Mouse (Mus musculus): ENCODE data around the gene Nr1h4. TPM values are rescaled to one million over a fixed set of nuclear protein-coding genes. Genes with fewer than 3 reads are reported as not detected.

Gene Nr1h4
- polyA plus RNA-seq, 1 experiment from 2014 or later = 12.4 TPM

DNA sequence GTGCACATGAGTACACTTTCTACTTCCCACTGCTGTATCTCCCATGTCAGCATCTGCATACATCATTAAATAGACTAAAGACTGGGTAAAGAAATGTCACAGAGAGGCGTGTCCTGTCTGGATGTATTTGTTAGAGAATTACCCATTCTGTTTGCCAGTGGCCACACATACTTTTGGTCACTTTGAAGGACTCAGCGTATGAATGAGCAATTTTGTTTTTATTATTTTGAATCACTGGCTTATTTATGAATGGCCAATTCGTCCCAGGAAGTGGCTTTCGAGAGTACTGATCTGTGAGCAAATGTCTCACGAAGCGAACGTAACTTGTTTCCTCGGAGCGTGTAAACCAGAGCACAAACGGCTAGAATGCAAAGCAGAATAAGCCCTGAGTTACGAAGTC lies 72.4 kb downstream of the Nr1h4 start:
- Histone ChIP-seq H3K4me2 (ENCODE audit: low read length) (no peak overlapping the region), H3K4me1 (replicated peaks; ENCODE audit: insufficient read depth, low read length) (no peaks in the 10 kb centered on the region), H3K27ac (no peak overlapping the region), H3K27me3 (ENCODE audit: insufficient read depth, low read length) (no peaks in the 10 kb centered on the region), H3K9ac (ENCODE audit: low read depth, low read length) (no peak overlapping the region), H3K4me3 (replicated peaks; ENCODE audit: low read depth, low read length) (no peak overlapping the region), H3K36me3 (ENCODE audit: insufficient read depth, low read length) (no peaks in the 10 kb centered on the region), H3K9me3 (replicated peaks; ENCODE audit: low read length) (no peaks in the 10 kb centered on the region)
- DNase-seq (ENCODE audit: low spot score) (no peak), ATAC-seq (replicated peaks; ENCODE audit: low FRiP score, low read depth) (no peak)
- no peak for TF ChIP-seq CTCF (IDR thresholded peaks at IDR 0.05; ENCODE audit: low read depth)
- WGBS = 87% methylated on average over 11 of the region's 11 CpGs

DNA sequence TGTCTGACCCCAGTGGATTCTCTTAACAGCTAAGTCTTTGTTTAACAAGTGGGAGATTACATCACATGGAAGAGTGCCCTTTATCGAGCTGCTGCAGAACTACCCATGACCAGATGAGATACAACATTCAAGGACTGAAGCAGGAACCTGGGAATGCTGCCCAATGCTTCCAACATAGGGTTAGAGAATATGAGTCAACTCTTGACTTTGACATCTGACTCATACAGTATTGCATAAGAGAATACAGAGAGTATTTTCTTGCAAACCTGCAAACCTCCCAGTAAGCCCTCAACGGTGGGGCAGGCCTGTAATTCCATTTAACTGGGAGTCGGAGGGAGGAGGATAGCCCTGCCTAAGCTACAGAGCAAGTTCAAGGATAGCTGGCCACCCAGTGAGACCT lies 74.6 kb downstream of the Nr1h4 start:
- Histone ChIP-seq H3K9ac (ENCODE audit: low read depth, low read length) (no peak overlapping the region), H3K9me3 (replicated peaks; ENCODE audit: low read length) (no peaks in the 10 kb centered on the region), H3K4me3 (replicated peaks; ENCODE audit: low read depth, low read length) (no peak overlapping the region), H3K4me2 (ENCODE audit: low read length) (no peak overlapping the region), H3K27ac (no peak overlapping the region), H3K27me3 (ENCODE audit: insufficient read depth, low read length) (no peaks in the 10 kb centered on the region), H3K36me3 (ENCODE audit: insufficient read depth, low read length) (no peaks in the 10 kb centered on the region), H3K4me1 (replicated peaks; ENCODE audit: insufficient read depth, low read length) (no peaks in the 10 kb centered on the region; the same call in 1 of the 2 replicates)
- ATAC-seq (replicated peaks; ENCODE audit: low FRiP score, low read depth) = no peak
- WGBS = 75% methylated on average over 3 of the region's 3 CpGs
- DNase-seq (ENCODE audit: low spot score) = no peak
- no peak for TF ChIP-seq CTCF (IDR thresholded peaks at IDR 0.05; ENCODE audit: low read depth)

DNA sequence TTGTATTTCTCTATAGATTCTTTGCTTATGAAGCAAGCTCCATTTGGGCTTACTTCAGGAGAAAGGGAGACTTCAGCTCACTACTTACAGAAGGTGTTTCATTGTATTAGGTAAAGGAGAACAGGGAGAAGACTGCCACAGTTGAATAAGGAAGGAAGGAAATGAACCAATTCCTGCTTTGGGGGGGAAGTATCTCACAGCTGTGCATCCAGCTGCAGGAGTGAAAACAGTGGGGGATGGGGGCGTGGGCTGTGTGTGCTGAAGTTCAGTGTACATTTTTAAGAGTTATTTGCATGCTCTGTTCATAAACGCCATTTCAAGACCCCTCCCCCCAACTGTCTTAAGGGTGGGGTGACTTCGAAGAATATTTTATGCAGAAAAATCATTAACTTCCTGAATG lies 79.6 kb downstream of the Nr1h4 start:
- ATAC-seq (replicated peaks; ENCODE audit: low FRiP score, low read depth) (no peak), DNase-seq (ENCODE audit: low spot score) (peak; percentile 12)
- H3K9me3 ChIP-seq (replicated peaks; ENCODE audit: low read length) = no peaks in the 10 kb centered on the region
- H3K9ac ChIP-seq (ENCODE audit: low read depth, low read length) = no peak overlapping the region
- no peaks in the 10 kb centered on the region; the same call in 1 of the 2 replicates for H3K4me1 ChIP-seq (replicated peaks; ENCODE audit: insufficient read depth, low read length)
- no peak overlapping the region for H3K4me2 ChIP-seq (ENCODE audit: low read length)
- no peak overlapping the region for H3K27ac ChIP-seq
- no peaks in the 10 kb centered on the region for H3K36me3 ChIP-seq (ENCODE audit: insufficient read depth, low read length)
- no peak for TF ChIP-seq CTCF (IDR thresholded peaks at IDR 0.05; ENCODE audit: low read depth)
- no peaks in the 10 kb centered on the region for H3K27me3 ChIP-seq (ENCODE audit: insufficient read depth, low read length)
- 81% methylated on average over 3 of the region's 3 CpGs for WGBS
- no peak overlapping the region for H3K4me3 ChIP-seq (replicated peaks; ENCODE audit: low read depth, low read length)

DNA sequence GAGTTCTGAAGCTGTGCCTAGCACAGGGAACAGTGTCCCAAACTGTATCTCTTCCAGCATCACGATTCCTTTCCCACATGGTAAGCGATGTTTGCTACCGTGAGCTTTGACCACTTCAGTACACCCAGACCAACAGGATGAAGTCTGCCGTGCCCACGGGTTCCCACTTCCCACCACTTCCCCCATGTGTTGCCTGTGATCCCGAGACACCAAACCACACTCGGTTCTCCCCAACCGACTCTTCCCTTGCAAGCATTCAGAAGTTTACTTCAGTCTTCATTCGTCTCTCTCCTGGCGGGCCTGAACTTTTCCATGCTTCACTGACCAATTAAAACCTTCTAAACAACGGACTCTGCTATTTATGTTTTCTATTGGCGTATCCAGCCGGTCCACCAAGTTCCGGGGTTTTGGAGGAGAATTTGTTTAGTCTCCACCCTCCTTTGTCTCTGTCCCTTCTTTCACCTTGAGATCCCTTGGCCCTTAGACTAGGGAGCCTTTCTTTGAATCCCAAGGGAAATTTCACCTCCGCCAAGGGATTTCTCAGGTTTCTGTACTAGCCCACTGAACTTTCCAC lies 80.2 kb downstream of the Nr1h4 start:
- Histone ChIP-seq H3K36me3 (ENCODE audit: insufficient read depth, low read length) (no peaks in the 10 kb centered on the region), H3K4me1 (replicated peaks; ENCODE audit: insufficient read depth, low read length) (no peaks in the 10 kb centered on the region; the same call in 1 of the 2 replicates), H3K9me3 (replicated peaks; ENCODE audit: low read length) (no peaks in the 10 kb centered on the region), H3K4me2 (ENCODE audit: low read length) (no peak overlapping the region), H3K27me3 (ENCODE audit: insufficient read depth, low read length) (no peaks in the 10 kb centered on the region), H3K4me3 (replicated peaks; ENCODE audit: low read depth, low read length) (no peak overlapping the region), H3K9ac (ENCODE audit: low read depth, low read length) (no peak overlapping the region), H3K27ac (no peak overlapping the region)
- no peak for DNase-seq (ENCODE audit: low spot score)
- ATAC-seq (replicated peaks; ENCODE audit: low FRiP score, low read depth) = no peak
- TF ChIP-seq CTCF (IDR thresholded peaks at IDR 0.05; ENCODE audit: low read depth) = no peak
- 85% methylated on average over 15 of the region's 15 CpGs for WGBS

DNA sequence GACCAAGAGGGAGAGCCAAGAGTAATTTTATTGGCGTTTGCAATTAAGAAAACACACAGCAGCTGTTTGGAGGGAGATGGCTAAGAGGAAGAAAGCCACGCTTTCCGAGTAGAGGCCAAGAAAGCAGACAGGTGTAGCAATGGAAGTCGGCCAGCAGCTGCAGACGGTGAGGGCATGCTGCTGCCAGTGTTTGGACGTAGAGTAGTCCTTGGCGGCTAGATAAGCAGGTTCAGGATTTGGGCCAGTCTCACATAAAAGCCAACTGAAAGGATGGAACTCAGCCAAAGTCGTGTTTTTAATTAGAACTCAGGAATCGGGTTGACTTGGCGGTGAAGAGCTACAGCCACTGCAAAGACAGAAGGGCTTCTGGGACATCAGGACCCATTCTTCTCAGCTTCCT lies 83.0 kb downstream of the Nr1h4 start:
- H3K4me2 ChIP-seq (ENCODE audit: low read length) = no peak overlapping the region
- TF ChIP-seq CTCF (IDR thresholded peaks at IDR 0.05; ENCODE audit: low read depth) = no peak
- H3K36me3 ChIP-seq (ENCODE audit: insufficient read depth, low read length) = no peaks in the 10 kb centered on the region
- DNase-seq (ENCODE audit: low spot score) = no peak
- H3K4me3 ChIP-seq (replicated peaks; ENCODE audit: low read depth, low read length) = no peak overlapping the region
- no peaks in the 10 kb centered on the region; the same call in 1 of the 2 replicates for H3K4me1 ChIP-seq (replicated peaks; ENCODE audit: insufficient read depth, low read length)
- H3K27ac ChIP-seq = no peak overlapping the region
- H3K9ac ChIP-seq (ENCODE audit: low read depth, low read length) = no peak overlapping the region
- H3K27me3 ChIP-seq (ENCODE audit: insufficient read depth, low read length) = no peaks in the 10 kb centered on the region
- no peak for ATAC-seq (replicated peaks; ENCODE audit: low FRiP score, low read depth)
- 63% methylated on average over 10 of the region's 10 CpGs for WGBS
- no peaks in the 10 kb centered on the region for H3K9me3 ChIP-seq (replicated peaks; ENCODE audit: low read length)

DNA sequence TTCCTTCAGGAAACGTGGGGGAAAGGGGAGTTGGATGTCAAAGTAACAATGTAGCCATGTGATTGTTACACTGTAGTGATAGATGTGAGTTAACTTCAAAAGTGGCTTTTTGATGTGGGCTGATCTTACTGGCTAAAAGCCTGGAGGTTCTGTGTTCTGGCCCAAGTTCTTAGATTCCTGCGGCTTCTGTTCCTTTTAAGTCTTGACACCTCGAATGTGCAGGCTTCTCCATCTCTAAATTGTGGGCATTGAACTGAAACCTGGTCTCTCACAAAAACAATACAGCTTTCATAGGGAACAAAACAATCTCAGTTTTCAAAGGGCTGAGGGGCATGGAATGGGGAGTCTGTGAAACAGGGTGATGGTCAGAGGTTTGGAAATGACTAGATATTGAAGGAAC lies 89.0 kb downstream of the Nr1h4 start:
- Histone ChIP-seq H3K4me1 (replicated peaks; ENCODE audit: insufficient read depth, low read length) (no peaks in the 10 kb centered on the region), H3K4me3 (replicated peaks; ENCODE audit: low read depth, low read length) (peak overlapping the region; percentile 59), H3K27me3 (ENCODE audit: insufficient read depth, low read length) (no peaks in the 10 kb centered on the region), H3K4me2 (ENCODE audit: low read length) (peak overlapping the region; percentile 80), H3K36me3 (ENCODE audit: insufficient read depth, low read length) (no peaks in the 10 kb centered on the region), H3K9me3 (replicated peaks; ENCODE audit: low read length) (no peaks in the 10 kb centered on the region), H3K27ac (peak overlapping the region; percentile 57; the same call in 1 of the 2 replicates), H3K9ac (ENCODE audit: low read depth, low read length) (0 out of 2 replicates have a peak overlapping the region, but pooled peaks have one; percentile 58)
- ATAC-seq (replicated peaks; ENCODE audit: low FRiP score, low read depth) = no peak
- TF ChIP-seq CTCF (IDR thresholded peaks at IDR 0.05; ENCODE audit: low read depth) = no peak
- DNase-seq (ENCODE audit: low spot score) = peak; percentile 58
- 27% methylated on average over 3 of the region's 3 CpGs for WGBS

All from kidney, postnatal 0 days (tissue).